Mouse (Mus musculus) large intestine, adult 2 months (tissue): ENCODE data around the gene Olfr142. TPM values are rescaled to one million over a fixed set of nuclear protein-coding genes. Genes with fewer than 3 reads are reported as not detected.
"Not testable (repeated sequence)": the region's sequence is repeated elsewhere in the genome, so short reads cannot be mapped to it uniquely, and the experiment has no call there.

Source experiments
- DNase-seq: peaks from one replicate; pipeline ENCODE4 v3.0.0-alpha.2; 2012; ENCODE audit warnings: low read depth, low spot score
- WGBS: fragments of 180-500 bp; shearing (Covaris S2); methylation state at CpG from one replicate; pipeline ENCODE4 v1.1.7; 2018; 5-methylcytosine and 5-hydroxymethylcytosine counted together
- polyA plus RNA-seq: library from polyadenylated mRNA; depleted of rRNA; stranded (reverse); fragments of >200 nt; gene quantifications from 2 replicates; pipeline ENCODE4 v1.2.3, GENCODE M21; 2012; rRNA removed

The Olfr142 gene
- not detected in 2 replicates for polyA plus RNA-seq

GRCm38 (mm10) chr2:90257492-90257891 is at the start of gene Olfr142:
Gene Olfr142, minus strand, starts transcription at chr2:90257592.
- 94% methylated on average over 4 of the region's 4 CpGs for WGBS
- DNase-seq, result no peak

- no peak for DNase-seq
- 88% methylated on average over 6 of the region's 6 CpGs for WGBS
Observed at GRCm38 (mm10) chr2:90292741-90293140, 35.3 kb upstream of the Olfr142 start, which contains the start of gene Olfr1272. Gene Olfr1272, minus strand, starts transcription at chr2:90292841.

GRCm38 (mm10) chr2:90270932-90271331 is 13.5 kb upstream of the Olfr142 start, which contains the start of gene Olfr1271:
Gene Olfr1271, minus strand, starts transcription at chr2:90271032.
- 85% methylated on average over 2 of the region's 2 CpGs for WGBS
- DNase-seq, result no peak

GRCm38 (mm10) chr2:90224393-90224792 is 33.0 kb downstream of the Olfr142 start, which contains the start of gene Olfr1506:
Gene Olfr1506, minus strand, starts transcription at chr2:90224493.
- DNase-seq, result not testable (repeated sequence)
- WGBS, result no CpG with 5 or more reads among the region's 6 CpGs

Other genes with a start within 250 kb of the Olfr142 start
- not detected in 2 replicates for gene Olfr1263, start 245.5 kb downstream of the Olfr142 start, polyA plus RNA-seq
- not detected in 2 replicates for gene Olfr1264, start 232.0 kb downstream of the Olfr142 start, polyA plus RNA-seq
- gene Olfr1265, start 222.3 kb downstream of the Olfr142 start, polyA plus RNA-seq, result not detected in 2 replicates
- gene Olfr140, start 194.0 kb downstream of the Olfr142 start, polyA plus RNA-seq, result not detected in 2 replicates
- not detected in 2 replicates for gene Olfr1269, start 136.2 kb downstream of the Olfr142 start, polyA plus RNA-seq
- not detected in 2 replicates for gene Olfr32, start 115.3 kb downstream of the Olfr142 start, polyA plus RNA-seq
- gene Olfr1270, start 104.5 kb downstream of the Olfr142 start, polyA plus RNA-seq, result not detected in 2 replicates
- gene Olfr1506, start 33.1 kb downstream of the Olfr142 start, polyA plus RNA-seq, result not detected in 2 replicates
- not detected in 2 replicates for gene Olfr1271, start 13.4 kb upstream of the Olfr142 start, polyA plus RNA-seq
- gene Olfr1272, start 35.2 kb upstream of the Olfr142 start, polyA plus RNA-seq, result not detected in 2 replicates
- gene Gm13769, start 64.6 kb upstream of the Olfr142 start, polyA plus RNA-seq, result not detected in 2 replicates
- not detected in 2 replicates for gene Olfr1274-ps, start 141.1 kb upstream of the Olfr142 start, polyA plus RNA-seq